Mouse (Mus musculus) hindbrain, postnatal 0 days (tissue): ENCODE data around the gene Aim2. TPM values are rescaled to one million over a fixed set of nuclear protein-coding genes. Genes with fewer than 3 reads are reported as not detected.

ENCODE experiments used
- ATAC-seq: fragments of 200-750 bp; cut with Nextera tagmentation; 2 replicates; pipeline ENCODE4 v1.8.0; 2017; ENCODE audit warnings: mild to moderate bottlenecking, moderate TSS enrichment, moderate library complexity
- DNase-seq: peaks from one replicate; pipeline ENCODE4 v3.0.0-alpha.2; 2015; ENCODE audit warnings: low spot score
- H3K27ac ChIP-seq: fragments of 300-500 bp; sonication (generic); 2 replicates; pipeline ENCODE4 v1.5.1; 2014; ENCODE audit warnings: mild to moderate bottlenecking
- H3K27me3 ChIP-seq: fragments of 300-500 bp; sonication (generic); 2 replicates; pipeline ENCODE4 v1.6.1; 2014; ENCODE audit warnings: low read length, mixed read lengths; ENCODE audit not compliant: insufficient read depth
- H3K36me3 ChIP-seq: fragments of 300-500 bp; sonication (generic); 2 replicates; pipeline ENCODE4 v1.6.1; 2014; ENCODE audit warnings: low read length, mixed read lengths; ENCODE audit not compliant: insufficient read depth
- H3K4me1 ChIP-seq: fragments of 300-500 bp; sonication (generic); 2 replicates; pipeline ENCODE4 v1.6.1; 2014; ENCODE audit warnings: antibody characterized with exemption, low read length, mixed read lengths; ENCODE audit not compliant: insufficient read depth
- H3K4me2 ChIP-seq: fragments of 300-500 bp; sonication (generic); 2 replicates; pipeline ENCODE4 v1.6.1; 2014; ENCODE audit warnings: low read depth, mild to moderate bottlenecking, low read length, moderate library complexity, mixed read lengths
- H3K4me3 ChIP-seq: fragments of 300-500 bp; sonication (generic); 2 replicates; pipeline ENCODE4 v1.5.1; 2014; ENCODE audit warnings: low read length
- H3K9ac ChIP-seq: fragments of 300-500 bp; sonication (generic); replicated peaks from 2 replicates; pipeline ENCODE4 v1.6.1; 2014; ENCODE audit warnings: mild to moderate bottlenecking, low read length, moderate library complexity, mixed read lengths
- H3K9me3 ChIP-seq: fragments of 300-500 bp; sonication (generic); 2 replicates; pipeline ENCODE4 v1.6.1; 2016; ENCODE audit warnings: low read length, mixed read lengths
- CTCF ChIP-seq: IDR thresholded peaks from 2 replicates; pipeline ENCODE4 v1.5.1; 2016; ENCODE audit warnings: antibody characterized with exemption, control low read depth, low read depth
- WGBS: fragments of 180-500 bp; shearing (Covaris S2); extraction: QIAGEN DNeasy Blood & Tissue Kit; methylation state at CpG from one replicate; pipeline ENCODE4 v1.1.7; 2014; 5-methylcytosine and 5-hydroxymethylcytosine counted together
- polyA plus RNA-seq: library from polyadenylated mRNA; unstranded; fragments of >200 nt; fragmentation: Nextera tagmentation; extraction: Ambion mirVana; gene quantifications from 2 replicates; pipeline ENCODE4 v1.2.1, GENCODE M21; 2015
- total RNA-seq: library from RNA; depleted of rRNA; stranded (reverse); fragments of >200 nt; gene quantifications from 2 replicates; pipeline ENCODE4 v1.2.3, GENCODE M21; 2014

The Aim2 gene
- total and polyA plus RNA-seq, 2 experiments from 2014 or later: 1.4 to 19.1 TPM

DNA sequence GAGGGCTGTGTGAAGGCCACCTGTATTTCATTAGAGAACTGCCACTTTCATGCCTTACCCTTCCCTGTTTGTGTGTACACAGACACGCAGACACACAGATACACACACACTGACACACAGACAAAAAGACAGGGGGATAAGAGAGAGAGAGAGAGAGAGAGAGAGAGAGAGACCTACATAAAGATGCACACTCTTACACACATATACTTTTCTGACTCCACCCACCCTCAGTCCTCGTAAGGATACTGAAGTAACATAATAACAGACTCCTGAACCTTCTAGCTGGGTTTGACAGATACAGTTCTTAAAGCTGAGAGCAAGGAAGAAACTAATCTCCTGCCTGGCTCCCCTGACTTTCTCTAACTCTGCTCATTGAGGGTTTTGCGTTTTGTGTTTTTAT is 38.8 kb downstream of the Aim2 start:
- H3K27me3 ChIP-seq: no peaks in the 10 kb centered on the region
- ATAC-seq (peak; percentile 55), DNase-seq (no peak)
- peak overlapping the region; percentile 42 for H3K9ac ChIP-seq
- TF ChIP-seq CTCF: no peak
- H3K9me3 ChIP-seq: no peaks in the 10 kb centered on the region
- H3K4me2 ChIP-seq: peak overlapping the region; percentile 50
- peak overlapping the region; percentile 37 for H3K4me3 ChIP-seq
- no peaks in the 10 kb centered on the region; the same call in 1 of the 2 replicates for H3K4me1 ChIP-seq
- 8% methylated on average over 3 of the region's 3 CpGs for WGBS
- H3K36me3 ChIP-seq: no peaks in the 10 kb centered on the region
- H3K27ac ChIP-seq: peak overlapping the region; percentile 87

- Histone ChIP-seq H3K9ac (peak overlapping the region; percentile 42), H3K27me3 (no peaks in the 10 kb centered on the region), H3K4me2 (peak overlapping the region; percentile 50), H3K36me3 (no peaks in the 10 kb centered on the region), H3K9me3 (no peaks in the 10 kb centered on the region), H3K27ac (peak overlapping the region; percentile 87), H3K4me3 (peak overlapping the region; percentile 37), H3K4me1 (no peaks in the 10 kb centered on the region; the same call in 1 of the 2 replicates)
- DNase-seq (peak; percentile 93), ATAC-seq (peak; percentile 98)
- TF ChIP-seq CTCF: peak; percentile 45; the same call in 1 of the 2 replicates
- 2% methylated on average over 13 of the region's 13 CpGs for WGBS
These were observed 39.3 kb downstream of the Aim2 start for GRCm38 (mm10) chr1:173389901-173390401.

DNA sequence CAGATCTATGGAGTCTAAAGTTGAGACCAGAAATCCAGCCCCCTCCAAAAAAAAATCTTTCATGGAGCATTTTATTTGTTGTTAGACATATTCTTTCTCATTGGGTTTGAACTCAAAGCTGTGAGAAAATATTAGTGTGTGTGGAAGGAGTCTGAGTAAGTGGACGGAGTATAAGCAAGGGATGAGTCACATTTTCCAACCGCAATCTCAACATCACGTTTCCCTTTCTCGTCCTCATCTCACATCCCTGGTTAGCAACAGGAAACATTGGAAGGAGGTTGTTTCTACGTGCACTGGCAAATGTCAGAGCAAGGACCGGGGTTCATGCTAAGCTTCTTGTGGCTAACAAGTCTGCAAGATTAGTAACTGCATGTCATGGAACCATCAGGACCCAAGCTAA is 41.1 kb downstream of the Aim2 start:
- Histone ChIP-seq H3K4me1 (no peaks in the 10 kb centered on the region; the same call in 1 of the 2 replicates), H3K36me3 (no peaks in the 10 kb centered on the region), H3K27ac (no peak overlapping the region), H3K27me3 (no peaks in the 10 kb centered on the region), H3K9ac (no peak overlapping the region), H3K4me3 (no peak overlapping the region), H3K9me3 (no peaks in the 10 kb centered on the region), H3K4me2 (no peak overlapping the region)
- ATAC-seq (no peak), DNase-seq (no peak)
- TF ChIP-seq CTCF: no peak
- 89% methylated on average over 6 of the region's 6 CpGs for WGBS

GRCm38 (mm10) chr1:173398323-173398970 is 47.8 kb downstream of the Aim2 start:
- no peaks in the 10 kb centered on the region for H3K4me1 ChIP-seq
- TF ChIP-seq CTCF: peak; percentile 83
- no peaks in the 10 kb centered on the region for H3K27me3 ChIP-seq
- WGBS: 38% methylated on average over 3 of the region's 3 CpGs
- H3K9me3 ChIP-seq: no peaks in the 10 kb centered on the region
- H3K4me2 ChIP-seq: no peak overlapping the region
- H3K27ac ChIP-seq: no peak overlapping the region
- ATAC-seq (peak; percentile 85), DNase-seq (peak; percentile 91)
- no peak overlapping the region for H3K4me3 ChIP-seq
- no peaks in the 10 kb centered on the region for H3K36me3 ChIP-seq
- no peak overlapping the region for H3K9ac ChIP-seq

DNA sequence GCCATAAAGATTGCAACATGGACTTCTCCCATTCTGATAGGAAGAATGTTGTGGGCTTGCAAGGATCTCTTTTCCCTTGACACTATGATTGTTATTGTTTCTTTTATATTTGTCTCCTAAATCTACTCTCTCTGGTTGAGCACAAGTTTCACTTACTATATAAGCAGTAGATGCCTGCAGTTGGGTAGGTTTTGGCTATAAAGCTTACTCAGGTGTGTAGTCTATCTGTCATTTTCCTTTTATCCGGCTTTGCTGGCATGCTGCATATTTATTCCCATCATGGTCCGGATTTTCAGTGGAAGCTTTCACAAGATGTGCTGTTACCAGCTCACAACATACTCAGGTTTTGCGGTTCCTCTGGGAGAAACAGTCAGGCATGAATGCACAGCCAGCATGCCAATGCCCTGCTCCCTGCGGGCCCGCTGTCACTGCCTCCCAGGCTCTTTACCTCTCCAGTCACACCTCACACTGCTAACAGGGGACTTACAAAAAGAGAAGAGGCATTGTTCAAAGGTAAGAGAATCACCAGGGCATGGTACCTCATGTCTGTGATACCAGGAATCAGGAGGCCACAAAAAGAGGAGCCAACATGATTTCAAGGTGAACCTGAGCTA is 54.1 kb downstream of the Aim2 start:
- no peaks in the 10 kb centered on the region for H3K36me3 ChIP-seq
- peak overlapping the region; percentile 36; the same call in 1 of the 2 replicates for H3K27ac ChIP-seq
- H3K27me3 ChIP-seq: no peaks in the 10 kb centered on the region
- DNase-seq: peak; percentile 17
- no peak overlapping the region for H3K4me3 ChIP-seq
- no peaks in the 10 kb centered on the region for H3K4me1 ChIP-seq
- H3K9me3 ChIP-seq: no peaks in the 10 kb centered on the region
- no peak for TF ChIP-seq CTCF
- ATAC-seq: 0 out of 2 replicates have a peak, but pooled peaks have one; percentile 66
- no peak overlapping the region for H3K9ac ChIP-seq
- 70% methylated on average over 5 of the region's 5 CpGs for WGBS
- no peak overlapping the region for H3K4me2 ChIP-seq

GRCm38 (mm10) chr1:173409066-173409465 is 58.4 kb downstream of the Aim2 start:
- Histone ChIP-seq H3K27ac (no peak overlapping the region), H3K27me3 (no peaks in the 10 kb centered on the region), H3K4me1 (no peaks in the 10 kb centered on the region), H3K4me2 (no peak overlapping the region), H3K4me3 (no peak overlapping the region), H3K9me3 (no peaks in the 10 kb centered on the region), H3K9ac (no peak overlapping the region), H3K36me3 (no peaks in the 10 kb centered on the region)
- TF ChIP-seq CTCF: no peak
- DNase-seq: no peak
- ATAC-seq: no peak

DNA sequence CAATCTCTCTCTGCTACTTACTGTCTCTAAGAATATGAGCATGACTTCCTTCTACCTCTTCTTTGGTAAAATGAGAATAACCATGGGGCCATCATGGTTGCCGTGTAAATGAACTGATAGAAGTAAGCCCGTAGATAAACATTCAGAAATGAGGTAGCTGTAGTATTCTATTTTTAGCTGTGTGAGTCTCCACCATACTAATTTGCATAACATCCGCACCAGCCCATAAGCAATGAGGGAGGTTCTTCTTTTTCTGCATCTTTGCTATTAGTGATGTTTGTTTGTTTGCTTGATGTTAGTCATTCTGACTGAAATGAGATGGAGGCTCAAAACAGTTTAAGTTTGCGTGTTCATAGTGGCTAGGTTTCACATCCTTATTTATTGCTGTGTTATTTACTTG is 61.2 kb downstream of the Aim2 start:
- Histone ChIP-seq H3K27me3 (no peaks in the 10 kb centered on the region), H3K9ac (no peak overlapping the region), H3K27ac (no peak overlapping the region), H3K9me3 (no peaks in the 10 kb centered on the region), H3K4me1 (no peaks in the 10 kb centered on the region), H3K4me2 (no peak overlapping the region), H3K4me3 (no peak overlapping the region), H3K36me3 (no peaks in the 10 kb centered on the region)
- ATAC-seq (no peak), DNase-seq (no peak)
- no peak for TF ChIP-seq CTCF
- WGBS: 92% methylated on average over 4 of the region's 4 CpGs
